In the genomic region with DNA sequence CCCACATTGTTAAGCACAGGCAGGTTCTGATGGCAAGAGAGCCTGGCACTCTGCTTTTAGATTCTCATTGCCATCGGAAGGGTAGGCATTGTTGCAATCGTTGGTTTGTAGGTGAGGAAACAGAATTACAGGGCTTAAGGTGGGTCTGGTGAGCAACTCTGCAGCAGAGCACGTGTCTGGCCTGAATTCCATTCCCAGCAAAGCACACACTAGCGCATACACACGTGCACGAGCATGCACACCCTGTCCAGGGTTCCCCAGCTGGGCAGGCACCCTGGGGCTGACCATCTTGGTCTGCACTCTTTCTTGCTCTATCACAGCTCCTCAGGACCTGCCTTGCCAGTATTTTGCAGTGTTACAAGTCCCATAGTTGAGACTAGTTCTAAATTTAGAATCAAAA, we compare ENCODE assay signal across 17 mouse cellular contexts. TPM values are rescaled to one million over a fixed set of nuclear protein-coding genes. Genes with fewer than 3 reads are reported as not detected.
DNase-seq lines count a peak whose midpoint lies in the region; ATAC-seq lines count a peak whose summit lies in the region.
"Had no signal": no experiment of that assay in that cellular context is flagged by ENCODE, and none has a peak within 500 bp of the region (broad histone marks: within the 10 kb centered on the region; RNA-seq: fewer than 3 reads in every experiment).

No protein-coding gene starts in this region.

- no peaks in the 10 kb centered on the region for H3K36me3 ChIP-seq in heart, embryonic 12.5 days
- H3K36me3 ChIP-seq in heart, embryonic 16.5 days (ENCODE audit: control insufficient read depth, insufficient read depth), result no peaks in the 10 kb centered on the region
- H3K36me3 ChIP-seq in liver, embryonic 15.5 days (replicated peaks), result no peaks in the 10 kb centered on the region
- H3K36me3 ChIP-seq: embryonic facial prominence, embryonic 10.5 days; hindbrain, embryonic 15.5 days had no signal

- intact Hi-C loops in heart, postnatal 36 days (cut with DNase I), result no loop called here
- intact Hi-C loops in heart, postnatal 25 days (cut with DNase I), result loop anchor here (5.0 kb wide), 1 partner anchor 172 kb away; no protein-coding TSS in a partner anchor

- no peak for ATAC-seq in heart, embryonic 12.5 days (ENCODE audit: insufficient number of reproducible peaks, low FRiP score)
- ATAC-seq in heart, embryonic 16.5 days (replicated peaks; ENCODE audit: extremely low read depth, insufficient read depth, low FRiP score), result peak; percentile 41; the same call in 1 of the 2 replicates
- ATAC-seq in liver, embryonic 15.5 days (ENCODE audit: insufficient read depth), result peak; percentile 58; the same call in 1 of the 2 replicates
- ATAC-seq: forebrain, embryonic 13.5 days; forebrain, postnatal 0 days; intestine, embryonic 16.5 days had no signal

- H3K4me1 ChIP-seq in heart, embryonic 12.5 days (replicated peaks), result peaks cover 18% of the 10 kb centered on the region; the same call in 1 of the 2 replicates
- peaks cover 10% of the 10 kb centered on the region for H3K4me1 ChIP-seq in heart, embryonic 16.5 days (ENCODE audit: control insufficient read depth, insufficient read depth, low read length)
- no peaks in the 10 kb centered on the region for H3K4me1 ChIP-seq in liver, embryonic 15.5 days (replicated peaks)
- H3K4me1 ChIP-seq: embryonic facial prominence, embryonic 10.5 days; forebrain, embryonic 13.5 days; hindbrain, embryonic 15.5 days had no signal

- H3K27ac ChIP-seq in heart, embryonic 12.5 days (ENCODE audit: poor library complexity, severe bottlenecking), result peak overlapping the region; percentile 17; the same call in 1 of the 2 replicates
- peak overlapping the region; percentile 62 for H3K27ac ChIP-seq in heart, embryonic 16.5 days (ENCODE audit: low read length)
- H3K27ac ChIP-seq in liver, embryonic 15.5 days (replicated peaks), result peak overlapping the region; percentile 48; the same call in 1 of the 2 replicates
- H3K27ac ChIP-seq: embryonic facial prominence, embryonic 10.5 days; forebrain, embryonic 13.5 days; hindbrain, embryonic 15.5 days had no signal

- H3K9me3 ChIP-seq in heart, embryonic 12.5 days (replicated peaks), result no peaks in the 10 kb centered on the region
- no peaks in the 10 kb centered on the region for H3K9me3 ChIP-seq in heart, embryonic 16.5 days (replicated peaks; ENCODE audit: control insufficient read depth, low read length)
- no peaks in the 10 kb centered on the region for H3K9me3 ChIP-seq in liver, embryonic 15.5 days (replicated peaks)
- H3K9me3 ChIP-seq: forebrain, embryonic 13.5 days; hindbrain, embryonic 15.5 days had no signal

- H3K4me3 ChIP-seq in heart, embryonic 12.5 days, result no peak overlapping the region
- H3K4me3 ChIP-seq in heart, embryonic 16.5 days (ENCODE audit: low read length), result no peak overlapping the region
- no peak overlapping the region for H3K4me3 ChIP-seq in liver, embryonic 15.5 days (replicated peaks)
- H3K4me3 ChIP-seq: embryonic facial prominence, embryonic 10.5 days; forebrain, embryonic 13.5 days; hindbrain, embryonic 15.5 days had no signal

- no peak overlapping the region for H3K9ac ChIP-seq in heart, embryonic 12.5 days
- no peak overlapping the region for H3K9ac ChIP-seq in heart, embryonic 16.5 days (ENCODE audit: low read length)
- H3K9ac ChIP-seq in liver, embryonic 15.5 days, result no peak overlapping the region
- H3K9ac ChIP-seq: forebrain, embryonic 13.5 days; forebrain, postnatal 0 days; hindbrain, embryonic 15.5 days had no signal

- DNase-seq in heart, postnatal 36 days, result no peak
- no peak for DNase-seq in heart, postnatal 25 days (ENCODE audit: low spot score)
- no peak for DNase-seq in liver
- DNase-seq in c-Kit-positive CD71-positive TER-119-positive erythroid progenitor cells, embryonic 14.5 days (ENCODE audit: low spot score), result no peak
- DNase-seq: adrenal gland, adult 2 months; adrenal gland, postnatal 25 days; cerebellum, adult 2 months; cerebellum, postnatal 10 days; forebrain, postnatal 0 days; gastrocnemius, postnatal 36 days had no signal

- no peaks in the 10 kb centered on the region for H3K27me3 ChIP-seq in heart, embryonic 12.5 days (replicated peaks)
- no peaks in the 10 kb centered on the region for H3K27me3 ChIP-seq in heart, embryonic 16.5 days (ENCODE audit: control insufficient read depth, insufficient read depth, low read length)
- no peaks in the 10 kb centered on the region for H3K27me3 ChIP-seq in liver, embryonic 15.5 days
- H3K27me3 ChIP-seq: forebrain, embryonic 13.5 days; hindbrain, embryonic 15.5 days had no signal

- no peak overlapping the region for H3K4me2 ChIP-seq in heart, embryonic 12.5 days
- H3K4me2 ChIP-seq in heart, embryonic 16.5 days (ENCODE audit: low read depth, low read length), result no peak overlapping the region
- H3K4me2 ChIP-seq in liver, embryonic 15.5 days, result no peak overlapping the region
- H3K4me2 ChIP-seq: forebrain, embryonic 13.5 days; hindbrain, embryonic 15.5 days had no signal

- 60% methylated on average over 6 of the region's 6 CpGs for WGBS in heart, embryonic 12.5 days
- WGBS in heart, embryonic 16.5 days, result 56% methylated on average over 6 of the region's 6 CpGs
- 63% methylated on average over 6 of the region's 6 CpGs for WGBS in liver, embryonic 15.5 days (ENCODE audit: insufficient replicate concordance)

RNA-seq across cellular contexts. Expression of gene Sacs, which starts 13.1 kb away (rescaled TPM):
- polyA plus RNA-seq in heart, embryonic 12.5 days (2016; fragmentation: Nextera tagmentation; extraction: Ambion mirVana), result 6.3 and 6.6 TPM in 2 replicates
- total RNA-seq in heart, postnatal 36 days (2021), result 10 to 100 TPM; 27.0 to 31.9 TPM
- 3.6 and 4.4 TPM in 2 replicates for polyA plus RNA-seq in heart, embryonic 16.5 days (2015; fragmentation: Nextera tagmentation; extraction: Ambion mirVana)
- 10 to 100 TPM; 32.1 to 32.9 TPM for total RNA-seq in heart, postnatal 25 days (2021)
- 1.1 and 1.3 TPM in 2 replicates for polyA plus RNA-seq in liver, embryonic 15.5 days (2015; fragmentation: Nextera tagmentation; extraction: Ambion mirVana)
